Mouse (Mus musculus) embryo, embryonic 10 days (tissue): ENCODE data around the gene Tmem50a.

ENCODE experiments used
- DNase-seq: peaks from one replicate; pipeline ENCODE4 v3.0.0-alpha.2; 2015; ENCODE audit warnings: low spot score

Tmem50a gene

DNA sequence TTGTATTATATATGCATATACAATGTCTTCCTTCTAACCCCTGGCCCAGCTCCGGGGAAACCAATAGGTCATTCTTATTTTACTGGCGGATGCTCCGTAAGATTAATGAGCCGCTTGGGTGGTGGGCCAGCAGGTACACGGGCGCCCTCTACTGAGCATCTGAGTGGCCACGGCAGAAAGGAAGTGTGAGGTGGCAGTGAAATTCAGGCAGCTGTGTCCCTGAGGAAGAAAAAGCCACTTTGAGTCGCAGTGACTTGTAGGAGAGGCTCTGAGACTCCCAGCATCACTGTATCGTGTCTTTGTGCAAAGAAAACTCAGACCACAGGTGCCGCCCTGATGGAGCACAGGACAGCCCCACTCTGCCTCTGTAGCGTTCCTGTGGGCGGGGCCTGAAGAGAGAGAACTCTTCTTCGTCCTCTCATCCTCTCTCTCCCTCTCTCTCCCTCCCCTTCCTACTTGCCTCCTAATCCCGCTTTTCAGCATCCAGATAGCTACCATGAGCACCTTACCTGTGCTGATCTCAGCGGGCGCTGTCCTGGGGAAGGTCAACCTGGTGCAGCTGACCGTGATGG, 35.3 kb downstream of the Tmem50a start:
- peak; percentile 88 for DNase-seq

DNA sequence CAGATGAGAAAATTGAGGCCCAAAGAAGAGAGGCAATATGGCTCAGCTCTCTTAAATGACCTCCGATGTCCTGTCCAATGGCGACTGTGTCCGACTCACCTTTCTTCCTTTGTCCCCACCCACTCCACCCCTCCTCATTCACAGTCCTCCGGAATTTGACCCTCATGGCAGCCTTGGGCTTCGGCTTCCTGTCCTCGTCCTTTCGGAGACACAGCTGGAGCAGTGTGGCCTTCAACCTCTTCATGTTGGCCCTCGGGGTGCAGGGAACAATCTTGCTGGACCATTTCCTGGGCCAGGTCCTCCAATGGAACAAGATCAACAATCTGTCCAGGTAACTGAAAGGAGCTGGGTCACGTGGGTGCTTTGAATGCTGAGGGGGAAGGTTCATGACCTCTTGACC, 38.7 kb downstream of the Tmem50a start:
- no peak for DNase-seq

DNA sequence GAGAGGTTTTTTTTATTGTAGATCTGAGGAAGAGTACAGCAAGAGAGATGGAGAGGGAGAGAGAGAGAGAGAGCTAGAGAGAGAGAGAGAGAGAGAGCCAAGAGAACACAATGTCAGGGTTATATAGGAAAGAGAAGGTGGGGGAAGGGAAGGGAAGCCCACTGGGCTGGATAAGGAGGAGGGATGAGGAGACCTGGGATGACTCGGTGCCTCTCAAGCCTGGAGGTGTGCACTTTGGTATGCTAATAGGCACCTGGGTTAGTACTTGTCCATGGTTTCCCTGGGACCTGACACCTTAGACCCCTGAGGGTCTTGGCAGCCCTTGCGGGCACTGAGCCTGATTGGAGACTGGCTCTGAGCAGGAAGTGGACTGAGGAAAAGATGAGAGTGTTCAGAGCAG, 42.9 kb downstream of the Tmem50a start:
- DNase-seq, result no peak

DNA sequence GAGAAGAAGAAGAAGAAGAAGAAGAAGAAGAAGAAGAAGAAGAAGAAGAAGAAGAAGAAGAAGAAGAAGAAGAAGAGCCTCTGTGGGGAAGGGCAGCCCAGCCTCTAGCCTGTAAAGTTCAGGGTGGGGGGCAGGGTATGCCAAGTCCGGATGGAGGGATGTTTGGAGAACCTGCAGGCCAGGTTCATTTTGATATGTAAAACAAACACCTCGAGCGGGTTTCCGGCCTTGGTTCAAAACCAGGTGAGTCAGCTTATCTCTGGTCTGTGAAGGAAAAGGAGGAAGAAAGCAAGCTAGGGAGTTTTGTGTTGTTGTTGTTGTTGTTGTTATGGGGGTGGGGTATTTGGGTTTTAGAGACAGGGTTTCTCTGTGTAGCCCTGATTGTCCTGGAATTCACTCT, 43.3 kb downstream of the Tmem50a start:
- no peak for DNase-seq

DNA sequence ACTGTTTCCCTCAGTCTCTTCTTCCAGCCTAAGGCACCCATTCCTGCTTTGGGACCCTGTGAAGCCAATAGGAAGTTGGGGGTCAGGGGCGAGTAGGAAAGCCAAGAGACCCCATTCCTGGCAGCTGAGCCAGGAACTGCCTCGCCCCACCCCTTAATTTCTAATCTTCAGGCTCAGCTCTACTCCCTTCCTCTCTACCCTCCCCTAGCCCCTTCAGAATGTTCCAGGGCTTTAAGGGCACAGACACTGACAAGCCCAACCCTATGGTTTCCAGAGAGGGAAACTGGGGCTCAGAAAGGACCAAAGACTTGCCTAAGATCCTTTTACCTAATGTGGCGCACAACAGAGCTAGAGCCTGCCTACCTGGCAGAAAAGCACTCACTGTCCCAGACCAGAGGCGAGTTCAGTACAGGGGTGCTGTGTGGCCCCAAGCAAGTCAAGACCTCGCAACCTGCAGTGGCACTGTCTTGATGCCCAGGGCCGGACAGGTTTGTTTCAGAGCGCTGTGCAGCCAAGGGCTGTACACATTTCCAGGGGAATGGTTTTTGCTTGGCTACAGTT, 44.9 kb downstream of the Tmem50a start:
- no peak for DNase-seq

DNA sequence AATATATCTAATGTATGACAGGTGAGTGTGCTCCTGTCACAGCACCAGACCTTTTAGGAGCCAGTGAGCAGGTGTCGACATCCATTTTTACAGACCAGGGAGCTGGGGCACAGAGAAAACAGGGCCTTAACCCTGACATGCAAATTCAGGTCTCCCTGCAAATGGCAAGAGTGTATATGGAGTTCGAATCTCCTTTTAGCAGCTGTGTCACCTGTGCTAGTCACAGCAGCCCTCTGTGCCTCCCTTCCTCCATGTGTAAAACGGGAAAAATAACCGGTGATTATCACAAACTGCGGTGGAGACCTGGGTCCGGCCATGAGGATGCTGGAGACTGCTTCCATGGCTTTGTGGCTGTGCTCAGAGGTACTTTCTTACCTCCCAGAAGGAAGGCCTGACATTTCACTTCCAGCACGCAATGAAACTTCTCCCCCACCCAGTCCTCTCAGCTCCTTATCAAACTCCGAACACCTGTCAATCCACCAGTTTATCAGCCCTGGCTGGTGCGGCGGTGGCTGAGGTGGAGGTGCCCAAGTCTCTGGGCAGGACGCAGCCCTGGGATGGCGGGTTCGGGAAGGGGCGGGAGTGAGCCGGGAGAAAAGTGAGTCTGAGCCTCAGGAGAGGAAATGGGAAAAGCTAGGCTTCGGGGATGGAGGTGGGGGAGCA, 45.6 kb downstream of the Tmem50a start:
- peak; percentile 26 for DNase-seq

DNA sequence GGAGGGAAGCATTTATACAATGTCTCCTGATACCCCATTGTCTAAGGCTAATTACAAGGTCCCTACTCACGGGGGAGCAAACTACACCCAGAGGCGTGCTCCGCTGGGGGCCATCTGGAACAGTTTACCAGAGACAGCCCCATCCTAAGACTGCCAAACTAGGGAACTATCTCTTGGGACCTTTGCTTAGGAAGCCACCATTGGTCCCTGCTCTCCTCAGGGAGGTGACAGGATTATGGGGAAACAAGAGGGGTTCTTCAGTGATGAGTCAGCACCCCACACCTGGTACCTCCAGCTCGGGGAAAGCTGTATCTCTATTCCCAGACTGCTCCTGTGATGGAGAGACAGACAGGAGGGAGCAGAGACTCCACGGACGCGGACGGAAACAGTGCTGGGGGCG, 46.3 kb downstream of the Tmem50a start:
- no peak for DNase-seq

DNA sequence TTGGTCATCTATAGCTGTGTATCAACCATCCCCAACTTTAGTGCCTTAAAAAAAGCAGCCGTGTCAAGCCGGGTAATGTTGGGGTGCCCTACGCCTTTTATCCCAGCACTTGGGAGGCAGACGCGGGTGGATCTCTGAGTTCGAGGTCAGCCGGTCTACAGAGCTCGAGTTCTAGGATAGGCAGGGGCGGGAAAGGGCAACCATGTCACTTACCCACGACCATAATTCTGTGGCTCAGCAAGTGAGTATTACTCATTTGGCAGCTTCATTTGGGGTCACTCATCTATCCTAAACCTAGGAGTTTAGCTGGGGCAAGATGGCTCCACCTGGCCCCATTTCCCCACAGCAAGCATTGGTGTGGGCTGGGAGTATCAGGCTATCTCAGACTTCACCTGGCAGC, 46.8 kb downstream of the Tmem50a start:
- no peak for DNase-seq

DNA sequence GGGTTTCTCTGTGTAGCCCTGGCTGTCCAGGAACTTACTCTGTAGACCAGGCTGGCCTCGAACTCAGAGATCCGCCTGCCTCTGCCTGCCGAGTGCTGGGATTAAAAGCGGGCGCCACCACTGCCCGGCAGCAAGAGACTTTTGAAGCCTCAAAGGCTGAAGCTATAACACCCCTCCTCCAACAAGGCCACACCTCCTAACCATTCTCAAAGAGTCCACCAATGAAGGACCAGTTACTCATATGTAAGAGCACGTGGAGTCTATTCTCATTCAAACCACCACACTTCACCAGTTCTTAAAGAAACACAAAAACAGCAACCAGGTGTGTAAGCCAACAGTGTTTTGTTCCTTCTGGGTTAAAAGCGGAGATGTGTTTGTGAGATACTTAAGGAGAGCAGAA, 47.2 kb downstream of the Tmem50a start:
- DNase-seq, result no peak

DNA sequence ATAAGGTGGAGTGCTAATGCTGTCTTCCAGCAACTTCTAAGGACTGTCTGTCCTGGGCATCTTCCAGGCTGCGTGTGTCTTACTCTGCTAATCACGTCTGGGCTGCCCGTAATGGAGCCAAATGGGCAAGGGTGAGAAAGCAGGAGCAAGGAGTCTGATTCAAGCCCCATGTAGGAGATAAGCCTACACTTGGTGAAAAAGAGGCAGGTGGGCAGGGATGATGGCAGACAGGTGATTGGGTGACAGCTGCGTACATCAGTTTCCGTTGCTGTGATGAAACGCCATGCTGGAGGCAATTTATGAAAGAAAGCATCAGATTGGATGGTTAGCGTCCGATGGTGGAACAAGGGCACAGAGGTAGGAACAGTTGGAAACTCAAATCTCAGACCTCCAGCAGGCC, 47.6 kb downstream of the Tmem50a start:
- DNase-seq, result no peak

DNA sequence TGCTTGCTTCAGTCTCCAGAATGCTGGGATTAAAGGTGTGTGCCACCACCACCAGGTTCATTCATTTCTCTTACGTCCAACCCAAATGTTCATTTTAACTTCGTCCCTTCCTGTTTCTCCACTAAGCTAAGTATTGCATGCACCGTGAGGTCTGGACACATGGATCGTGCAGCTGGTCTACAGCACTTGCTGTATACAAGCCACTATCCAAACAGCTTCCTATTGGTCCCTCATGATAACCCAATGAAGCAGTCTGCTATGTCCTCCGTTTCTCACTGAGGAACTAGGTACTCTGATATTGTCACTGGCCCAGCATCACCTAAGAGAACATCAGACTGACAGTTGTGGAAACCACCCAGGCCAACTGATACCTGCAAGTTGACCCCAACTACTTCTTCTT, 49.0 kb downstream of the Tmem50a start:
- DNase-seq, result no peak

DNA sequence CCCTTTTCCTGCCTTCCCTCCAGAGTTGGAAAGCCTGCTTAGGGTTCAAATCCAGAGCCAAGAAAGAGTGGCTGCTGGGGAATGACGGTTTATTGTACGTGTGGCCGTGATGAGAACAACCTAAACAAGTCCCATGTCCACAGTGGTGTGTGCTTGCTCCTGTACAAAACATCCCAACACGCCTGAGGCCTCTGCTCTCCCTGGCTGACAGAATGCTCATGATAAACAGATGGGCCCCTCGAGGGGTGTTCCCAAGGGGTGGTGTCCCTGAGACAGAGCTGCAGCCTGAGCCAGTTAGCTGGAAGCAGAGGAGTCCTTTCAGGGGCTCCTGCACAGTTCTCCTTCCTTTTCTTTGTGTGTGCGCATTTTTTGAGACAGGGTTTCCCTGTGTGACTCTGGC, 49.5 kb downstream of the Tmem50a start:
- no peak for DNase-seq

DNA sequence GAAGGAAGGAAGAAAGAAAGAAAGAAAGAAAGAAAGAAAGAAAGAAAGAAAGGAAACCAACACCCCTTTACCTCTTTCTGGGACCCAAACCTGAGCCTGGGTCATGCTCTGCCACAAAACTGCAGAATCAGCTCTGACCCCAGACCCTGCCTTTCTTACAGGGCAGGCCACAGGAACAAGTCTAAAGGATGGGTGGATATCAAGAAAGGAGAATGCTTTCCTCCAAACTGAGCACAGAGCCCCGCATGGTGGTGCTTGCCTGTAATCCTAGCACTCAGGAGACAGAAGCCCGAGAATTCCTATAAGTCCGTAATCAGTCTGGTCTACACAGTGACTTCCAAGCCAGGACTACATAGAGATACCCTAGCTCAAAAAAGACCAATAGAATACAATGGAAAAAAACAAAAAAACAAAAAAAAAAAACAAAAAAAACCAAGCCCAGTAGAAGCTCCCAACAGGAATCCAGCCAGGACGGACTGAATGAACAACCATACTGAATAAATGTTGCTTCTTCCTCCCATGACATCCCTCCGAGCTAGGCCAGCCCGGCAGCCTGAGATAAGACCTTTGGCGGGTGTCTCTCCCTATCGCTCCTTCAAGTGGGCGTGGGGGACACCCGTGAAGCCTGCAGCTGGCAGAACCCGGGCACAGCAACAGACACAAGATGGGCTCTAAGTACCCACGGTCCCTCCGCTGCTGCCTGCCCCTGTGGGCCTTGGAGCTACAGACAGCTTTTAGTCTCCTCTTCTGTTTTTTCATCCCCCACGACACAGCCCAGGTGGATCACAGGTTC, 50.7 kb downstream of the Tmem50a start, which contains the start of gene Rhd:
Gene Rhd (plus strand): TSS at position 600 of the 793 bp plus-strand sequence.
- no peak for DNase-seq

DNA sequence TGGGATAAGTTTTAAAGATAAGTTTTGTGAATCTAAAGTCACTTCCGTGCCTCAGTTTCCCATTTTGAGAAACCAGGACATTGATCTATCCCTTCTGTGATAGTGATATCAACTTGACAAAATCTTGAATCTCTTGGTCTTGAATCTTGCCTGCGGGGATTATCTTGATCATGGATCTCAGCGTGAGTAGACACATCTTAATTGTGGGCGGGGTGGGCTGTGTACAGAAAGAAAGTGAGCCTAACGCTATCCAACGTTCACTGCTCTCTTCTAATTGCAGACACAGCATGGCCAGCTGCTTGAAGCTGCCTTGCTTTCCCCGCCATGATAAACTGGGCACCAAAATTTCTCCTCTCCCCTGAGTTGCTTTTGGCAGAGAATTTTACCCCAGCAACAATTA, 51.8 kb downstream of the Tmem50a start:
- no peak for DNase-seq

DNA sequence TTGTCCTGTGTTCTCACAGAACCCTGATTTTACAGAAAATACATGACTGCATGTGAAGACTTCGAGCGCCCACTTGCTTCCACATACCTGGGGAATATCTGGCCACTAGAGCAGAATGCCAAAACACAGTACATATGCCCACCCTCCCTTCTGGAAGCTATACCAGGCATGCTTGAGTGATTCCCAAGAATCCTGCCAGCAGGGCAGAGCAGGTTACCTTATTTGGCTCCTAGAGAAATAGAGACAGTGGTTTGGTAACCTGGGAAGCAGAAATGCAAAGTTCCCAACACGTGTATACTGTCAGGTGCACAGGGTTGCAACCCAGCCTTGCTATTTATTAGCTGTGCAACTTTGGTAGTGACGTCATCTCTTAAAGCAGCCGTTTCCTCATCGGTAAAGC, 52.9 kb downstream of the Tmem50a start:
- DNase-seq, result no peak

DNA sequence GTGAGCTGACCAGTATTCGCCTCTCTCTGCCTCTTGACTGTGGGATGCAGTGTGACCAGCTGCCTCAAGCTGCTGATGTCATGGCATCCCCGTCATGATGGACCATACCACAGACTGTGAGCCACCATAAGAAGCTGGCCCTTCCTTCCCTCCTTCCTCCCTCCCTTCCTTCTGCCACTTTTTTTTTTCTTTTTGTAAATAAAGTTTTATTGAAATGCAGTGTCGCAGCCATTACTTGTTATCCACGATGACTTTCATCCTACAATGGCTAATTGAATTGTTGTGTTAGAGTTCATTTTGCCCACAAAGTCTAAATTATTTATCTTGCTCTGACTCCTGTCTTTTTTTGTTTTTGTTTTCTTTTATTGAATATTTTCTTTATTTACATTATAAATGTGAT, 56.3 kb downstream of the Tmem50a start:
- DNase-seq, result no peak

DNA sequence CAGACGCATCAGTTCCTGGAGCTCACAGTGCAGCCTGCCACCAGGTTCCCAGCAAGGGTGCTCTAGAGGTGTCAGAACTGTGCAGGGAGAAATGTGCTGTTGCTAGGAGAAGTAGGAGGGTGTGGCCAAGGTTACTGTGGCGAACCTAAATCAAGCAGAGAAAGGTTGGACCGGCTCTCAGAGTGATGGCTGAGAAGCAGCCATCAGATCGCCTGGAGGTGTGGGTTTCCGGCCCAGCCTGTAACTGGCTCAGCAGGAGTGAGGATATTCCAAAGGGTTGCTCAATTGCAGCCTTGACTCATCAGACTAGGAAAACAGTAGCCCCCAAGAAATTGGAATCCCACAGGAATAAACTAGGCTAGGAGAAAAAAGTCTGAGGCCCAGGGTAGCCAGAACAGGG, 58.3 kb downstream of the Tmem50a start:
- no peak for DNase-seq

DNA sequence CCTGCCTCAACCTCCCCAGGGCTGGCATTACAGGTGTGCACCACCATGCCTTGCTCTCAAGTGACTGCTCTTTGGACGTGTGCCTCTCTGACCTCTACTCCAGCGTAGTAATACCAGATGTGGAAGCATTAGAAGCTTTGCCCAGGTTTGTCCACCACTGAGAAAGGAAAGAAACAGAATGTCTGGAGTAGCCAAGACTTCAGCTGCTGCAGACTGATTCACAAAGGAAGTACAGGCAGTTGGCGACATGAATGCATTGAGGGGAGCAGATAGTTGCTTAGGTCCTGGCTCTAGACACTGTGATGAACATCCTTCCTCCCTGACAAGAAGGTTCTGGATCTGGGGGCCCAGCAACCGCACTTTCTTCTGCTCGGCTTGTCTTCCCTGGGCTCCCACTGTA, 58.8 kb downstream of the Tmem50a start:
- no peak for DNase-seq

DNA sequence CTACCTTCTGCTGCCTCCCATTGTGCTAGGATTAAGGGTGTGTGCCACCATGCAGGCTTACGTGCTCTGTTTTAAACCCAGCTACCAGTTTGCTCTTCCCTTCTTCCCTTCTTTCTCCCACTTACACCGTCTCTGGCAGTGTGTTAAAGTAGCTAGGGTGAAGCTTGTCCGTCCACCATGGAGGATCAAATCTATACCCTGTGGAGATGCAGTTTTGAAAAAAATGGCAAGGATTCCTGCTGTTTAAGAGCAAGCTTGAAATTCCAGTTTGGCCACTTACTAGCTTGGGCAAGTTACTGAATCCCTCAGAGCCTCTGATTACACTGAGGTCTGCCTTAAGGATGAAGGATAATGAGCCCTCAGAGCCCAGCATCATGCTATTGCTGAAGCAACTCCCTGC, 59.5 kb downstream of the Tmem50a start:
- DNase-seq, result peak; percentile 38

DNA sequence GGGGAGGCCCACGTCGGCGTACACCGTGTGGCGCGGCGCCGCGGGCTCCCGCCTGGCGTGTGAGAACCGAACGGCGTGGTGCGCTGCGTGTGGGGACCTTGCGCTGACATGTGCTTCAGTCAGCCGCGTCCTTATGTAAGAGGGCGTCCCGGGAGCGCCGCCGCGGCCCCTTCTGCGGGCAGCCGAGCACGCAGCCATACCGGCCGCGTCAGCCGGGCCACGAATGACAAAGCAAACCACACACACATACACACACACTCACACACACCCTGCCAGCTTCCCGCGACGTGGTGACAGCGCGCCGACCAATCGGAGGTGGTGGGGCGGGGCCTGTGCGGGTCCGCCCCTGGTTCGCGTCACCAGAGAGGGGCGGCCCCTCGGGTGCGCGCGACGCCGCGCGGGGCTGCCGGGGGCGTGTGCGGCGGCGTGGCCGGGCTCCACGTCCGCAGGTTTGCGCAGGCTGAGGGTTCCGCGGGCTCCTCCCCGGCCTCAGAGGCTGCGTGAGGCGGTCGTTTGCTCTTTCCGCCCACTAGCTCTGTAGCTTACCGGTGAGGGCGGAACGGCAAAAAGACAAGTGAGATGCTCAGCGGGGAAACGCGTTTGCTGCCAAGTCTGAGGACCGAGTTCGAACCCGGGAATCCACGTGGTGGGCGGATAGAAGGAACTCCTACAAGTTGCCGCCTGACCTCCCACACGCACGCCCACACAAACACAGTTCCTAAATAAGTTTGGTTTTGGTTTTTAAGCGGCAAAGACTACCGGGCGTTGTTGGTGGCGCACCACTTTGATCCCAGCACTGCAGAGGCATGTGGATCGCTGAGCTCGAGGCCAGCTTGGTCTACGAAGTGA, 61.0 kb downstream of the Tmem50a start:
- peak; percentile 89 for DNase-seq

DNA sequence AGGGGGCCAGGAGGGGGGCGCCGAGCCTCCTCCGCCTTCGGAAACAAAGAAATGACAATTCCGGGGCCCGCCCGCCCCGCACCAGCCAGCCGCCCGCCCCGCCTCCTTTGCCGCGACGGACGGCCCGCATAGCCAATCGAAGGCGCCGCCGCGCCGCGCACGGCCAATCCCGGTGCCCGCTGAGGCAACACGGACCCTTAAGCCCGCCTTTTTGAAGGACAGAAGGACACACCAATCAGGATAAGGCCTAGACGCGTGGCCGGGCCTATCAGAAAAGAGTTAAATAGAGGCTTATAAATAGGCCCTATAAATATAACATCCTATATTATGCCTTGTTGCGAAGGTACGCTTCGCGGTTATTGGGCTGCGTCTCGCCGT, 61.6 kb downstream of the Tmem50a start, which contains the start of gene Maco1:
Gene Maco1 (minus strand): TSS at position 87 of the 378 bp plus-strand sequence.
- DNase-seq, result peak; percentile 99
